Mouse (Mus musculus): ENCODE measurements at regions not wholly inside any gene's neighbourhood (a gene's known extent, or its start where the extent isn't known, plus 50 kb on each side); places are given as distances from the start of the nearest gene placed in this dataset.

DNA sequence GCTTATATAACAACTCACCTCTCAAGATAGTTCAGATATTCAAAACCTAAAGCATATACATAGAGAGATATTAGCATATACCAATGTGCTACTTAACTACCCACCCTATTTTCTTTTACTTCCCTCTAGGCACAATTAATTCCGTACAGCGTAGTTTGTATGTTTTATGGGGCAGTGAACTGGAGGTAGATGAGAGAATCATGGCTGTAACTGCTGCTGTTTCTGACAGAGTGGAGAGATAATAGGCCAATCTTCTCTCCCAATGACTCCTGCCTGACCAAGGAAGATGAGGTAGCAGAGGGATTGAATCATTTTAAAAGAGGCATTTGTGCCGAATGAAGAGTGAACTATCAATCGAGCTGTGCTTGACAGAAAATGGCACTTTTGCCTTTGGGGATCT, 1640.1 kb upstream of the B3galt2 start:
- DNase-seq (ENCODE audit: low read depth in 3 of 3, low spot score in 3 of 3): no peak
- H3K9me3 ChIP-seq (ENCODE audit: control insufficient read depth, low read length): no peaks in the 10 kb centered on the region
- no peaks in the 10 kb centered on the region for H3K36me3 ChIP-seq (replicated peaks; ENCODE audit: control insufficient read depth, insufficient read depth, low read depth)
- no peak overlapping the region for H3K9ac ChIP-seq (replicated peaks)
- no peak for TF ChIP-seq CTCF (IDR thresholded peaks at IDR 0.05; ENCODE audit: low read depth)
- no peak for TF ChIP-seq EP300 (IDR thresholded peaks at IDR 0.05; ENCODE audit: low read depth)
- H3K4me3 ChIP-seq (ENCODE audit: insufficient read depth in 1 of 2, low read depth in 2 of 2, low read length in 2 of 2): no peak overlapping the region
- H3K27ac ChIP-seq: no peak overlapping the region
- H3K4me1 ChIP-seq (replicated peaks; ENCODE audit: control insufficient read depth in 2 of 2, insufficient read depth in 2 of 2, low read length in 1 of 2): no peaks in the 10 kb centered on the region
- no peak overlapping the region for H3K4me2 ChIP-seq (ENCODE audit: low read depth)
- H3K27me3 ChIP-seq (ENCODE audit: control insufficient read depth, insufficient read depth, low read length): no peaks in the 10 kb centered on the region
- 72% methylated on average over 4 of the region's 4 CpGs for WGBS (ENCODE audit: insufficient replicate concordance)
- no peak for ATAC-seq (ENCODE audit: insufficient read depth)

DNA sequence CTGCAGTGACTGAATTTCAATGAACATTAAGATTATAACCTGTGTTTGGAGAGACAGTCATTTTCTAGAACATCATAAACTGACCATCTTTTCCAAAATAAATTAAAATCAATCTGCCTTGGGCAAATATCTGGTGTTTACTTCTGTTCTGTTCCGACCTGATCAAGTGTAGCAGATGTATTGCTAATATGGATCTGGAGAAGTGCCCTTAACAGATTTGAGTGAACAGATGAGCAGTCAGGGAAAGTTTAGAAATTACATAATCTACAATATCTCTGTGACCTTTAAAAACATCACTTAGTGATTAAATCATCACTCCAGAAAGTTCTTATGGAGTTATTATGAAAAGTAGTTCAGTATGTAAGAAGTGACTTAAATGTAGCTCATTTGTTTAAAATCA, 1634.1 kb upstream of the B3galt2 start:
- Histone ChIP-seq H3K4me2 (ENCODE audit: low read depth) (no peak overlapping the region), H3K36me3 (replicated peaks; ENCODE audit: control insufficient read depth, insufficient read depth, low read depth) (no peaks in the 10 kb centered on the region), H3K27me3 (ENCODE audit: control insufficient read depth, insufficient read depth, low read length) (no peaks in the 10 kb centered on the region), H3K9me3 (ENCODE audit: control insufficient read depth, low read length) (no peaks in the 10 kb centered on the region), H3K27ac (no peak overlapping the region), H3K4me1 (replicated peaks; ENCODE audit: control insufficient read depth in 2 of 2, insufficient read depth in 2 of 2, low read length in 1 of 2) (no peaks in the 10 kb centered on the region), H3K9ac (replicated peaks) (no peak overlapping the region), H3K4me3 (ENCODE audit: insufficient read depth in 1 of 2, low read depth in 2 of 2, low read length in 2 of 2) (no peak overlapping the region)
- no peak for DNase-seq (ENCODE audit: low read depth in 3 of 3, low spot score in 3 of 3)
- WGBS (ENCODE audit: insufficient replicate concordance): 39% methylated on average over 1 of the region's 1 CpGs
- no peak for ATAC-seq (ENCODE audit: insufficient read depth)
- no peak for TF ChIP-seq CTCF (IDR thresholded peaks at IDR 0.05; ENCODE audit: low read depth)
- no peak for TF ChIP-seq EP300 (IDR thresholded peaks at IDR 0.05; ENCODE audit: low read depth)

DNA sequence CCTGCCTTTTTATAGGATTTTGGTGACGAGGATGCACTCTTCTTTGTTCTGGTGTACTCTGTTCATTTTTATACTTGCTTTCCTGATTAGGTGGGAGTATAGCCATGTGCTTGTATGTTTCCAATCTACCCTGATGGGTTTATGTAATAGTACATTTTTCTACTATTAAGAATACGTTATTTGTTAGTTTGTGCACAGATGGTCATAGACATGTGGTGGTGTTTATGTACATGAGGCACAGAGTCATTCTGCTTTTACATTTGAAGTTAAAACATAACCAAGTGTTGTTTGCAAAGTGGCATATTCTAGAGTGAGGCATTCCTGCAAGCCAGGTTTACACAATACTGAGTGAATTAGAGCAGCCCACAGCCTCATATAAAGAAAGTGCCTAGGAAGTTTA, 1597.7 kb upstream of the B3galt2 start:
- TF ChIP-seq CTCF (IDR thresholded peaks at IDR 0.05; ENCODE audit: low read depth) (no peak), EP300 (IDR thresholded peaks at IDR 0.05; ENCODE audit: low read depth) (no peak)
- no peaks in the 10 kb centered on the region for H3K9me3 ChIP-seq (ENCODE audit: control insufficient read depth, low read length)
- DNase-seq (ENCODE audit: low read depth in 3 of 3, low spot score in 3 of 3): no peak
- H3K27me3 ChIP-seq (ENCODE audit: control insufficient read depth, insufficient read depth, low read length): no peaks in the 10 kb centered on the region
- WGBS (ENCODE audit: insufficient replicate concordance): 48% methylated on average over 2 of the region's 2 CpGs
- no peak overlapping the region for H3K27ac ChIP-seq
- ATAC-seq (ENCODE audit: insufficient read depth): no peak
- H3K9ac ChIP-seq (replicated peaks): no peak overlapping the region
- no peaks in the 10 kb centered on the region for H3K36me3 ChIP-seq (replicated peaks; ENCODE audit: control insufficient read depth, insufficient read depth, low read depth)
- H3K4me3 ChIP-seq (ENCODE audit: insufficient read depth in 1 of 2, low read depth in 2 of 2, low read length in 2 of 2): no peak overlapping the region
- no peaks in the 10 kb centered on the region for H3K4me1 ChIP-seq (replicated peaks; ENCODE audit: control insufficient read depth in 2 of 2, insufficient read depth in 2 of 2, low read length in 1 of 2)
- no peak overlapping the region for H3K4me2 ChIP-seq (ENCODE audit: low read depth)

DNA sequence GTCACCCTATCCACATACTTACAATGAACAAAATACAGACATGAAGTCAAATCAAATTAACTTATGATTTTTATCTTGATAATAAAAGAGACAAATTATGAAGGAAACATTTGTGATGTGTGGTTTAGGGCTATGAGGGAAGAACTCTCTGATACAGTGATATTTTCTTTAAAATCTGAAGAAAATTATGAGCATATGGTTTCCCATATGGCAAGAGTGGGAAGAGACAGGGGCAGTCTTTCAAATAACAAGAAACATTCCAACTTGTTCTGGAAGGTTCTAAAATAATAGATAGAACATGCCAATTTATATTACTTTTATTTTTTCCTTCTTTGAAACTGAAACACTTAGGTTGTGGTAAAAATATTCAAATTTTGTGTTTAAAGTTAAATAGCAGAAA, 1585.3 kb upstream of the B3galt2 start:
- no peak overlapping the region for H3K4me3 ChIP-seq (ENCODE audit: insufficient read depth in 1 of 2, low read depth in 2 of 2, low read length in 2 of 2)
- no peak overlapping the region for H3K4me2 ChIP-seq (ENCODE audit: low read depth)
- H3K9ac ChIP-seq (replicated peaks): no peak overlapping the region
- no peak overlapping the region for H3K27ac ChIP-seq
- no peak for DNase-seq (ENCODE audit: low read depth in 3 of 3, low spot score in 3 of 3)
- no peaks in the 10 kb centered on the region for H3K4me1 ChIP-seq (replicated peaks; ENCODE audit: control insufficient read depth in 2 of 2, insufficient read depth in 2 of 2, low read length in 1 of 2)
- TF ChIP-seq EP300 (IDR thresholded peaks at IDR 0.05; ENCODE audit: low read depth): no peak
- H3K36me3 ChIP-seq (replicated peaks; ENCODE audit: control insufficient read depth, insufficient read depth, low read depth): no peaks in the 10 kb centered on the region
- H3K27me3 ChIP-seq (ENCODE audit: control insufficient read depth, insufficient read depth, low read length): no peaks in the 10 kb centered on the region
- no peak for ATAC-seq (ENCODE audit: insufficient read depth)
- no peaks in the 10 kb centered on the region for H3K9me3 ChIP-seq (ENCODE audit: control insufficient read depth, low read length)

Measured in liver, embryonic 14.5 days (tissue).